Mouse (Mus musculus) left cerebral cortex, postnatal 14 days (tissue): ENCODE measurements at regions not wholly inside any gene's neighbourhood (a gene's known extent, or its start where the extent isn't known, plus 50 kb on each side); places are given as distances from the start of the nearest gene placed in this dataset.

Experiments
- DNase-seq, 2 experiments: peaks; one replicate each; pipeline ENCODE4 v3.0.0; 2021 to 2022; ENCODE audit warnings: low spot score in 2 of 2, mixed read lengths in 1 of 2
- intact Hi-C: fragments of 180-260 bp; cut with DNase I; formaldehyde crosslinking; loops from one replicate; pipeline ENCODE4 v1.15.1; 2025

DNA sequence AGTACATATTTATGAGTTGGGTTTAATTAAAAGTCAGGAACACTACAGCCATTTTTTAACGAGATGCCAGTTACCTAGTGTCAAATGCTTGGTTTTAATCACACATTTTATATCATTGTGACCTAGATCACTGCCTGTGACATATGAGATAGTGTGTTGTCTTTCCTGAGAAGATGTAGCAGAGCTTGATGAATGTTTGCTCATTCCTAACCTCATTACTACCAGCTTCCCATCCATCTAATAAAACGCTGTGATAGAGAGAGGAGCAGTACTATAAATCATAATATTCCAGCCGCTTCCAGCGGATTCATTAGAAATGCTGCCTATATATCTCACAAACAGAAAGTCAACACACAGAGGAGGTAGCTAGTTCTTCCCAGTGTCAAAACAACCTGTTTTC, 163.6 kb downstream of the Aldoart1 start:
- intact Hi-C loops, result no loop called here
- DNase-seq, result no peak

DNA sequence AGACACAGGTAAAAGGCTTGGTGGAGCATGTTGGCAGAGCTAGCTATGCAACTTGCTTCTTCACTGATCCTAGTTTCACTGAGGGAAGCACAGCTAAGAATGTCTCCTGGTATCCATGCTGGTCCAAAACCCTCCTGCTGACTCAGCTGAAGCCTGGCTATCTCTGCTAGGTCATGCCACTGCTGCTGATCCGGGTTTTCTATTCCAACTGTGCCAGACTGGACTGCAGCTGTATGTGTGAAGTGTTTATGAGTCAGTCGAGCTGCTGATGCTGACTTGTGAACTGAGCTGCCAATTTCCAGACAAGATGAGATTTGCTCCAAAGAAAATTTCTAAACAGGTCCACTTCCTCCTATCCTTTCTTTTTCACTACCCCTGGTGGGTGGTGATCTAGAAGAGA, 178.4 kb downstream of the Aldoart1 start:
- no peak for DNase-seq

DNA sequence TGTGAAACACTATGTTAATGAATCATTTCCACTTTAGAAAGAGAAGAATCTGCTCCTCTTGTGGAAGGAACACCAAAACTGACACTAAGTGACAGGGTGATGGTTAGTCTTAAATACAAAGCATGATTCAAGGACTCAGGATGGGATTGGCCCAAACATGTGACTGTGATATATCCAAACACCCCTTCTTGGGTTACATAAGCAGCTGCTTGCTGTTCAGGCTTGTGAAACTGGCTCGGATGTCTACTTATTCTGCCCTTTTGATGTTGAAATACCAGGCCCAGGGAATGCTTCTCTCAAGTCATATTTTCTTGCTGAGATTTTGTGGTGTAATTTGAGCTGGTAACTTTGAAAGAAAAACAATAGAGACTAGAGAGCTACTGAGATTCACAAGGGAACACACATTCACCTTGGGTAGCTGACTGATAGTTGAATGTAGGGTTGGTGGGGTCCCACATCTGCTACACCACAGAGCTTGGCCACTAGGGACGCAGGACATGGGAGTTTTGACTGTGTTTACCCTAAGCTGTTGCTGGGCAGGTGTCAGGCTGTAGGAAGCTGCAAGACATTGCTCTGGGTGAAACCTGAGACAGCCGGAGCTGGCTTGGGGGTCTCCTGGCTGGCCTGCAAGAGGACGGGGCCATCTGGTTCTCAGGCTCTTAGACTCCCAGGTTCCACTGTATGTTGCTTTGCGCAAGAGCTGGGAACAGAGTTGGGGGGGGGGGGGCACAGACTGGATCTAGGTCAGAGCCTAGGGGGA, 180.6 kb downstream of the Aldoart1 start:
- no peak for DNase-seq
- intact Hi-C loops, result no loop called here

More for the DNA sequence above, 178.4 kb downstream of the Aldoart1 start:
- intact Hi-C loops, result no loop called here

DNA sequence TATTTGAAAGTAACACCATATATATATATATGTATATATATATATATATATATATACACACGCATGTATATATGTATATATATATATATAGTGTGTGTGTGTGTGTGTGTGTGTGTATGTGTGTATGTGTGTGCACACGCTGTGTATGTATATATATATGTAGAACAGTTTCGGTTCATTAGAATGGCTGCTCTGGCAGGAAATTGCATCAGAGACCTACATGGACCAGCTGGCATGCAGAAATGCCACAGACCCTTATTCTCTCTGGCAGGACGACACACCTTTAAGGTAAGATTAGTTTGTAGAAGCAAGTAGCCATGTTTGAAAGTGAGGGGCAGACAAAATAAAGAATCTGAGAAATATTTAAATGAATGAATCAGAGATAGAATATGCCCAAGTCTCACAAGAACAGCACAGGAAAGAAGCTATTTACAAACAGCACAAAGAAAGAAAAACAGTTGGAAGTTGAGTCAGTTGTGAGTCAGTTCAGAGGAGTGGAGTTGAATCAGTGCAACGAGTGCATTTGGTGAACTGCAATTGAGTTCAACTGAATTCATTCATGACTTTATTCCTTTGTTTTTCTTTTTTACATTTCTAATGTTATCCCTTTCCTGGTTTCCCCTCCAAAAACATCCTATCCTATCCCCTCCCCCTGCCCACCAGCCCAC, 182.5 kb downstream of the Aldoart1 start:
- DNase-seq, result no peak
- intact Hi-C loops, result no loop called here

DNA sequence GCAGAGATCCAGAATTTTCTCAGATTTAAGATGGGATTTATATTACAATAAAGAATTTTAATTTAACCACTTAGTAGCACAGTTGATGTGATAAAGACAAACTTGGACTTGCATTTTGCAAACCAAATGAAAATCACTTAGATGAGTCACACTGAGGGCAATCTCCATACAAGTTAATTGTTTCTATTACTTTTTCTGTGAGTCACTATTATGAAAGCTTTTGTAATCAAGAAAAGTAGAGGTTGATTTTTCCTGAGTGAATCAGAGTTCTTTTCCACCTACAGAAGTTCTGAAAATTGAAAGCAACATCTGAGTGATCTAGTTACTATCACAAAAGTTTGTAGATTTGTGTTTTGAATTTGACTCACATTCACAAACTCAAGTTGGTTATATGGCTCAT, 188.1 kb downstream of the Aldoart1 start:
- DNase-seq, result no peak
- intact Hi-C loops, result no loop called here

DNA sequence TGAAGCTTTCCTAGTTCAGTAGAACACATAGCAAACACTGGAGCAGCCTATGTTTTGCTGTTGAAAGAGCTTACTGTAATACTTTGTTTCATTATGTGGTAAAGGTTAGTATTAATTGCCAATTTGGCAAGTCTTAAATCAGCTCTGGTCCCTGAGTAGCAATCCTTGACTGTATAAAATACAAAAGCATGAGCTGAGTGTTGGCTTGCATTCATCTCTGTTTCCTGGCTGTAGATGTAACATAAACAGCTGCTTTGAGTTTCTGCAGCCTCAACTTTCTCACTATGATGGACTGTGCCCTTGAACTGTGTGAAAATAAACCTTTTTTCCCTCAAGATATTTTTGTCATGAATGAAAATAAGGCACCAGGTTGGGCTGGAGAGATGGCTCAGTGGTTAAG, 190.0 kb downstream of the Aldoart1 start:
- intact Hi-C loops, result no loop called here
- no peak for DNase-seq

DNA sequence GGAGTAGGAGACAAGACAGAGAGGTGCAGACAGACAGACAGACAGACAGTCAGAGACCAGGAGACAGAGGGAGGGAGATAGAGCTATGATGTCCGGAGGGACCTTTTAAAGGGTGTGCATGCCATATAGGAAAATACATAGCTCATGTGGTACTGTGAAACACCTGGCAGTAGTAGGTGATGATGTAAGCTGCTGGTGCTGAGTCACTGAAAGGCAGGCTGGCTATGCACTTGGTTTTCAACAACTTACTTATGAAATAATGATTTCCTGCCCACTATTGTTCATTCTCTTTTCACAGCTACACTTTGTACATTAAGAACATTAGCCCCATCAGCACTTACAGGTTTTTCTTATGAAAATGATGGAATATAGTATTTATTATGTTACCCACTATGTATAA, 196.2 kb downstream of the Aldoart1 start:
- intact Hi-C loops, result no loop called here
- no peak for DNase-seq

DNA sequence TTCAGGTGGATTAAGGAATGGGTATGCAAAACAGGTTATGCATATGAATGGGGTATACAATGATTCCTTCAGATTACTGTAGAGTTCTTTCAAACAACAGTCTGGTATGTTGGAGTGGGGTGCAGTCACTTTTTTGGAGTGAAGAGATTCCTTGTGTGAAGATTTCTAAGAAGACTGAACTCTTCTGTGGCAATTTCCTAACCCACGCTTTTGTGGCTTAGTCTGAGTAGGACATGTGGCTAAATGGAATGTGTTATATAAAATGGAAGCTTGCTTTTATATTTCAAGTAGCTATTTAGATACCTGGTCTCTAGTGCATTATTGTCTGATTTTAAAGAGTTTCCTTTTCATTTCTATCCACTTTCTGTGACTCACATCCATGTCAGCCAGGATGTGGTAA, 205.3 kb downstream of the Aldoart1 start:
- intact Hi-C loops, result no loop called here
- DNase-seq, result no peak

DNA sequence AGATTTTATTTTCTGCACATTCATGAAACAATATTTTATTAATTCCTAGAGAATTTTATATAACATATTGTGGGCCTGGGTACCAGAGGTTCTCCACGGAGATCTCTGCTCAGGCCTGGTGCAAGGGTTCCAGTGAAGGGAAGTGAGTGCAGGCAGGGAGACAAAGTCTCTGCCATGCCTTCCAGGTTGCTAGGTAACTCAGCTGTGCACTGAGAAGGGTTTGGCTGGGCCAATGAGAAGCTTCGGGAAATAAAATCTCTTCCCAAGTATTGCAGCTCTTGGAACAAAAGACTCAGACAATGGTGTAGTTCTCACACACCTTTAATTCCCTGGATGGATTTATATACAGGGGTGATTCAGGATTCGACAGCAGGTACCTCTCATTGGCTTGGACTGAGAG, 223.0 kb downstream of the Aldoart1 start:
- no peak for DNase-seq
- intact Hi-C loops, result no loop called here

DNA sequence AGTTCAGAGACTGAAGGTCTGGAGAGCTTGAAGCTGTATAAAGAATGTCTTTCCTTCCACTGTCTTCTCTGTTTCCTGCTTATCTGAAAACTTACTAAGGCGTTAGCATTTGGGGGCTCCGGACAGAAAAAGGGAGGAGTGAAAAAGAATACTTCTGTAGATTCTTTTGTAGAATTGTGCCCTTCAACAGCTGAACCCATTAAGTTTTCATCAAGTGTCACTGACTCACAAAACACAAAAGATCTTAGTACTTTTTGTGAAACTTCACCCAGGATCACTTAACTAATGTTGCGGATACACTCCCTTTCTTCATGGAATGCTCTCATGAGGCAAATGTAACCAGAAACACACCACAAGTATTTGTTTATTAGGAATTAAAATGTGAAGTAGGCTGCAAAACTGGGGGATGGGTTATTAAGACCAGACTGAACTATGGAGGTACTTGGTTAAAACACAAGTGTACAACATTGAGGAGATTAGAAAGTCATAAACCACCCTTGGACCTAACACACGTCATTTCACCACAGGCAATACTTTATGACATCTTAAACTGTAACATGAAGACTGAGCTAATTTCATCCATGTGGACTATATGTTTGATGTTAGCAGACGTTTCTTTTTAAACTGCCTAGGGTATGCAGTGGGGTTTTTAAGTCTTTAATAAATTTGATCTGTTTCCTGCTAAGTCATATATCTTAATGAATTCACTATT, 225.1 kb downstream of the Aldoart1 start:
- intact Hi-C loops, result no loop called here
- DNase-seq, result no peak

DNA sequence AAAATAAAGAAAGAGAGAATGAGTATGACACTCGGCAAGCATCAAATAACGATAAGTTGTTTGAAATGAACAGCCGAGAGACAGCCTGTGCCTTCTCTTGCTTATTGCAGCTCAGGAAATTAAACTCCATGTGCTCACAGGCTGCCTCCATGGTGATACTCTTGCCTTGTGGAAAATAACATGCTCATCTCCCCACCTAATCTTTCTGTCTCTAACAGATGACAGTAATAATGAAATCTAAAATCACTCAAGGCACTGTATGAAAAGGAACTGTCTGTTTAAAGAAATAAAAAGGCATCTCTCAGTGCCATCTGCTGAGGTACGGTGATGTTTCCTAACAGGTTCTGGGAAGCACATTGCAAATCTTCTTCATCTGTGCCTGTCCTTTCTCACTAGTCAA, 247.3 kb downstream of the Aldoart1 start:
- intact Hi-C loops, result no loop called here
- DNase-seq, result peak; percentile 2 to 5

DNA sequence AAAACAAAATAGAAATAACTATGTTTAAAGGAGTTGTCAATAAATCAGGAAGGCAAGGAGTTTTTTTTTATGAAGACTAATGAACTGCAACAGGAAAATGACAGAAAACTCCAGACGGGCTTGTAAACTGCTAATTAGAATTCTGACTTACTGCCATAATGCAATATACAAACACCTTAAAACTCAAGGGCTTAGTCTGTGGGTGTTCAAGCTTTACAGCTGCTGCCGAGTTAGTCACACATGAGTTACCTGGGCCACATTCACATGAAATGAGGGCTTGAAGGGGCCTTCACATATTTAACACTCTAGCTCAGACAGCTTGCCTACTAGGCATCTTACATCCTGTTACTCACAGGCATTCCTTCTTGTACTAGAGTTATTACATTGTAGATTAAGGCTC, 256.9 kb downstream of the Aldoart1 start:
- intact Hi-C loops, result no loop called here

DNA sequence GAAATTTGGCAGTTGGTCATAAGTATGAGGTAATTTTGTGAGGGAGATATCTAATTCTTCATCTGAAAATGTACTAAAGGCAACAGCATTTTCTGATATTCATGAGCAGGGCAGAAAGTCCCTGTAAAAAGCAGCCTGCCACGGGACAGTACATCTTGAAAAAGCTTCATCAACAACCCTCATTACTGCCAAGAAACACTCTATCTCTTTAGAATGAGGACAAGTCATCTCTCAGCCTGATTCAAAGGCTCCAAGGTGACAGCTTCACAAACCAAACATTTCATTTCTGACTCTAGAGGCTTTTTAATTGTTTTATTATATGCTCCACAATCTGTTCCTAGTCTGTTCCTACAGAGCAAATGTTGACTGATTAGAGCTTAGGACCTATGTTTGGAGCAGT, 260.3 kb downstream of the Aldoart1 start:
- DNase-seq, result no peak
- intact Hi-C loops, result no loop called here

More for the DNA sequence above, 256.9 kb downstream of the Aldoart1 start:
- DNase-seq, result no peak

DNA sequence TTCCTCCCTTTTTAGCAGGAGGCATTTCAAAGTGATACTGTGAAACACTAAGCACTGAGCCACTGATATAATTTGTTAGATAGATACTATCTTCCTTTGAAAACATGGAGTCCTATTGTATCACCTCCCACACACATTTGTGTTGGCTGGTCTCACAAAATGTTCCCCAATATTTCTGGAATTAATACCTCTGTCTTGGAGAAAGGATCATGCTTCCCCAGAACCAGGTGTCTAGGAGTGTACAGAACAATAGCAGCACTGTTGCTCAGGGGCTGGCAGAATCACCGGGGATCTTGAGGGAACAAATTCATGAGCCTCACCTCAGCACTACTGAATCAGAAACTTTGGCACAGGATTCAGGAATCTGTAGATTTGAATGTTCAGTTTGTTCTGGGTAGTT, 277.5 kb downstream of the Aldoart1 start:
- intact Hi-C loops, result loop anchor here (5.0 kb wide), 1 partner anchor 162 kb away; no protein-coding TSS in a partner anchor
- no peak for DNase-seq

DNA sequence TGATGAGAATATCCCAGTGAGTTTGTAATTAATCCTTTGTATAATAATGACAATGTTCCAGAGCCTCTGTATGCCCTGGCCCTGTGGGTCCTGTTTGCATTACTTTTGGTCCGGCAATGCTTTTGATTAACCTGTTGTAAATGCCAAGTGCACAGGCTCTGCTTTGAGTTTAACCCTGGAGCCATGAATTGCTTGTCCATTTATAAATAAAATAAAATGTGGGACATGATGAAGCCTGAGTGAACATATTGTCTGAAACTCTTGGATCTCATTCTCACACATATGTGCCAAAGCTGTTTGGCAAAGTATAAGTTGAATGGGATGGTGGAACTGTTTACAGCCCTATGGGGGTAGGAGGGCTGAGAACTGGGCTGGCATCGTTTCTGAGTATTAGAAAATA, 280.5 kb downstream of the Aldoart1 start:
- no peak for DNase-seq
- intact Hi-C loops, result no loop called here

DNA sequence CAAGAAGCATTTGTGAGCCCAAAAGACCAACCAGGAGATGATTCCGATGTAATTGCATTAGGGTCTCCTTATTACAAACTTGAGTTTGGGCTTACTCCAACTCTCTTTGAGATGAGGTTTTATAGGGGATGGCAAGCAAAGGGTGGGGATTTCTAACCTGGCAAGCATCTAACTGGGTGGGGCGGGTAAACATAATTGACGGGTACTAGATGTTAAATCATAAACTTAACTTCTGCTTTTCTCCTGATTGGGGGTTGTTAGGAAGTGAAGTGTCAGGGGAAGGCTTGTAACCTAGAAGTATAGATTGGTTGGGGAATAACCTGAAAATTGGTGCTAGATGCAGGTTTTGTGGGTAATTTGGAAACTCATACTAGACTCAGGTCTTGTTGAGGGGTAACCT, 287.2 kb downstream of the Aldoart1 start:
- intact Hi-C loops, result no loop called here
- no peak for DNase-seq

DNA sequence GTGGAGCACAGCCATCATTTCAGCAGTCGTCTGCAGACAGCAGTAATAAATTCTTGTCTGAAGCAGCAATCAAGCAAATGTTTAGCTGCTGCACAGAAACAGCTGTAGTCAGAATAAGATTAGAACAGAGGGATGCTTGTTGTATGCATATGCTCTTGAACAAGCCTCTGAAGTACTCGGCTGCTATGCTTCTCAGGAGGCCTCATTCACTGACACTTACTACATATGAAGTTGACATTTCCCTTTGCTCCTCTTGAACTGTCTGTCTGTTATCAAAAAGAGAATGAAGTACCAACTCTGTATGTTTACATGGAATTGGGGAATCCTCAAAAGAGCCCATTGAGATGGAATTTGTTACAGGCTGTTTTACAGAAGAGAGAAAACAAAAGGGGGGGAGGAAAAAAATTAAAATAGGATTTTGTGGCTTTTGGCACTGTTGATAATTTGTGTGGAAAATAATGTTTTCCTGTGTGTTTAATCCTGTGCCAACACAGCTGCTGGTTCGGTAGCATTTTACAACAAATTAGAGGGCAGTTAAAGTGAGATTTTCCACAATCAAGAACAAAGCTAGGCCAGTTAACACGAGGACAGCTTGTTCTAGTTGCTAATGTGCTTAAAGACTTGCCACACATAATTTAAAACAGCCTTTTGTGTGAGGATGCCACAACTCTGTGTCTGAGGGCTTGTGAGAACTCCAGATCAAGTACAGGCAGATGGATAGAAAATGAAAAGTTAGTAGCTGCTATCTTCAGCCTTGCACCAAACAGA, 289.3 kb downstream of the Aldoart1 start:
- peak; percentile 6 to 33 for DNase-seq

DNA sequence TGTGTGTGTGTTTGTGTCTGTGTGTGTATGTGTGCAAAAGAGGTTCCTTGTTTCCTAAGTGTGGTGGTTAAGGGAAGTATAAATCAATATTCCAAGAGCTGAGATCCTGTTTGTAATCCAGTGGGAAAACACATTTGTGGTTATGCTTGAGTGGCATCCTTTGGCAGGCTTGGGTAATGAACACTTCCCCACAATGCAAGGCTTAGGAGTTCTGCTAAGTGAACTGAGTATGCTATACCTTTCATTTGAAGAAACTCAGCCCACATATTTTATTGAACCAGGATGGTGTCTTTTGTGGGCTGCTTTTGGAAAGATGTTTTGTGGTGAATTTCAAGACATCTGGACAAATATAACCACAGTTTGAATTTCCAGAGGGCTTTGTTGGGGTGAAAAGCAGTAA, 298.2 kb downstream of the Aldoart1 start:
- intact Hi-C loops, result no loop called here
- no peak for DNase-seq

More for the DNA sequence above, 289.3 kb downstream of the Aldoart1 start:
- intact Hi-C loops, result no loop called here

DNA sequence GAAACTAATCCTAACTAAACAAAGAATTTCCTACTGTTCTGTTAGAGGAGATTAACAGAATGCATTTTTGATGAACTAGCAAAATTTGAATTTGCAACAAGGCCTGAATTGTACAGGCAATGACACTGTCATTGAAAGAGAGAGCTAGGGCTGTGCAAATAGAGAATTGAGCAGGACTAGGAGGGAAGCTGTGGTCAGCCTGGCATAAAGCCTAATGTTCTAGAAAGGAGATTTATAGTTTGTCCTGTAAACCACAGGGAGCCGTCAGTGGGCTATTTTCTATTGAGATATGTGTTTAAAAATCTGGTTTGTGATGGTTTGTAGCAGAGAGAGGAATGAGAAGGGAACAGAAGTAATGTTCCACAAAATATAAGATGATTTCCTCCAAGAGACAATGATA, 317.9 kb downstream of the Aldoart1 start:
- DNase-seq, result no peak
- intact Hi-C loops, result no loop called here

DNA sequence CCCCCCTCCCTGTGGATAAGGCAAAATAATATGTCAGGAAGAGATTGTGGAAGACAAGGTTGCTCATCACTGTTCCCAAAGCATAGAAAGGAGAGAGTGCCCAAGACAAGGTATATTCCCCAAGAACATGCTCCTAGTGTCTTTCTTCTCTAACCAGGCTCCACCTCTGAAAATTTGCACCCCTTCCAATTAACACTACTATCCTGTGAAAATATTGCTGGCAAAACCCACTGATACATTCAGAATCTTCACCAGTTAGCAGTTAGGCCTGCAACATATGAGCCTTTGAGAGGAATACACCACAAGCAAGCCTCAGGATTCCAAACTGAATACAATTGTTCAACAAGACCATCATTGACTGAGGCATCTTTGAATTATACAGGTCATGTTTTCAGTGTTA, 323.9 kb upstream of the Tle1 start:
- DNase-seq, result no peak
- intact Hi-C loops, result no loop called here
